8 mouse cellular contexts compared by ENCODE assay signal in genomic region chr17:31067051-31067450, GRCm38 (mm10). TPM values are rescaled to one million over a fixed set of nuclear protein-coding genes. Genes with fewer than 3 reads are reported as not detected.
A peak's percentile ranks its signal among the peaks of the same experiment; 100 is the strongest.
DNase-seq lines count a peak whose midpoint lies in the region; ATAC-seq and TF ChIP-seq lines count a peak whose summit lies in the region.

No protein-coding gene starts in this region.

- no peak overlapping the region for H3K4me3 ChIP-seq in cerebellum, adult 2 months (replicated peaks; ENCODE audit: insufficient read depth, low read depth, low read length)
- no peak overlapping the region for H3K4me3 ChIP-seq in left cerebral cortex, adult 2 months
- H3K4me3 ChIP-seq in embryonic facial prominence, embryonic 13.5 days, result no peak overlapping the region

- H3K27me3 ChIP-seq in cerebellum, adult 2 months (ENCODE audit: control insufficient read depth, insufficient read depth, low read length), result no peaks in the 10 kb centered on the region
- H3K27me3 ChIP-seq in embryonic facial prominence, embryonic 13.5 days, result no peaks in the 10 kb centered on the region
- H3K27me3 ChIP-seq in splenic B cell, adult 2 months (ENCODE audit: control insufficient read depth, insufficient read depth, low read length, poor library complexity, severe bottlenecking), result no peaks in the 10 kb centered on the region

- 18% methylated on average over 11 of the region's 11 CpGs for WGBS in cerebellum, adult 2 months
- WGBS in embryonic facial prominence, embryonic 13.5 days, result 73% methylated on average over 11 of the region's 11 CpGs

- DNase-seq in cerebellum, adult 2 months, result peak; percentile 44 to 63
- DNase-seq in left cerebral cortex, adult 2 months (ENCODE audit: extremely low spot score in 1 of 2, low spot score in 2 of 2), result peak in 1 of 2 experiments; percentile 39
- no peak for DNase-seq in left cerebral cortex, postnatal 14 days (ENCODE audit: low spot score in 2 of 2)
- DNase-seq in splenic B cell, adult 2 months (ENCODE audit: low read depth, low spot score), result peak; percentile 96
- DNase-seq in adrenal gland, postnatal 36 days, result no peak

- H3K9me3 ChIP-seq in embryonic facial prominence, embryonic 13.5 days, result no peaks in the 10 kb centered on the region

- H3K4me1 ChIP-seq in cerebellum, adult 2 months (ENCODE audit: control insufficient read depth, insufficient read depth, low read length), result peaks cover 34% of the 10 kb centered on the region
- H3K4me1 ChIP-seq in embryonic facial prominence, embryonic 13.5 days, result peaks cover 49% of the 10 kb centered on the region

- H3K27ac ChIP-seq in cerebellum, adult 2 months (ENCODE audit: insufficient read depth, low read length), result peak overlapping the region; percentile 40; the same call in 1 of the 2 replicates
- 0 out of 2 replicates have a peak overlapping the region, but pooled peaks have one; percentile 11 for H3K27ac ChIP-seq in left cerebral cortex, adult 2 months
- 0 out of 2 replicates have a peak overlapping the region, but pooled peaks have one; percentile 71 for H3K27ac ChIP-seq in embryonic facial prominence, embryonic 13.5 days

- H3K4me2 ChIP-seq in embryonic facial prominence, embryonic 13.5 days, result no peak overlapping the region

- TF ChIP-seq POLR2A in cerebellum, adult 2 months (IDR thresholded peaks at IDR 0.05; ENCODE audit: borderline replicate concordance, insufficient read depth, low read length), result no peak

- TF ChIP-seq CTCF in cerebellum, adult 2 months (IDR thresholded peaks at IDR 0.05; ENCODE audit: borderline replicate concordance, insufficient read depth, low read depth, low read length), result no peak
- TF ChIP-seq CTCF in left cerebral cortex, adult 2 months (IDR thresholded peaks at IDR 0.05), result no peak

- ATAC-seq in cerebellum, adult (ENCODE audit: insufficient number of reproducible peaks, low FRiP score, low TSS enrichment), result no peak
- no peak for ATAC-seq in embryonic facial prominence, embryonic 13.5 days (ENCODE audit: insufficient number of reproducible peaks, insufficient read depth, low FRiP score, low TSS enrichment, low read depth)
- no peak for ATAC-seq in granulocyte monocyte progenitor cell, adult 5-6 weeks (replicated peaks; ENCODE audit: poor library complexity, severe bottlenecking)

- H3K36me3 ChIP-seq in embryonic facial prominence, embryonic 13.5 days, result no peaks in the 10 kb centered on the region
- H3K36me3 ChIP-seq in splenic B cell, adult 2 months (ENCODE audit: control insufficient read depth, insufficient read depth, low read length, poor library complexity, severe bottlenecking), result peaks cover 3% of the 10 kb centered on the region

- H3K9ac ChIP-seq in embryonic facial prominence, embryonic 13.5 days, result no peak overlapping the region

- intact Hi-C loops in left cerebral cortex, adult 2 months (cut with DNase I), result no loop called here
- intact Hi-C loops in left cerebral cortex, postnatal 14 days (cut with DNase I), result no loop called here

RNA-seq across cellular contexts. Expression of gene Abcg1, which starts 9.6 kb away (rescaled TPM):
- polyA plus RNA-seq in cerebellum, adult 2 months (2012; rRNA removed), result 41.4 and 42.8 TPM in 2 replicates
- 10 to 100 TPM; 76.5 to 77.6 TPM for total RNA-seq in left cerebral cortex, adult 2 months (2021)
- 10 to 100 TPM; 41.6 to 52.7 TPM for total RNA-seq in left cerebral cortex, postnatal 14 days (2021)
- polyA plus RNA-seq in embryonic facial prominence, embryonic 13.5 days (2015; fragmentation: Nextera tagmentation; extraction: Ambion mirVana), result 14.2 and 14.9 TPM in 2 replicates
- 8.7 and 15.9 TPM in 2 replicates for total RNA-seq in granulocyte monocyte progenitor cell, adult 5-6 weeks (2014; fragmentation: Nextera tagmentation)
- total RNA-seq in granulocyte monocyte progenitor cell, adult 5-6 weeks (2017), result 7.6 and 9.0 TPM in 2 replicates
- total RNA-seq in adrenal gland, postnatal 36 days (2021), result 10 to 100 TPM; 10.0 to 12.7 TPM

Comparison
In these comparisons a context has a peak if more than half of its experiments do, and no peak if none do; other contexts are left out.
1. DNase-seq: peak in cerebellum, adult 2 months (2 of 2) and splenic B cell, adult 2 months (single experiment); none in left cerebral cortex, postnatal 14 days (0 of 2) and adrenal gland, postnatal 36 days (0 of 2).
2. H3K27ac ChIP-seq: peak in every context shown above with its lines; median percentile 71 in embryonic facial prominence, embryonic 13.5 days; 40 in cerebellum, adult 2 months; 11 in left cerebral cortex, adult 2 months.